Comparison of ENCODE assay signal across 10 mouse cellular contexts in the genomic region with DNA sequence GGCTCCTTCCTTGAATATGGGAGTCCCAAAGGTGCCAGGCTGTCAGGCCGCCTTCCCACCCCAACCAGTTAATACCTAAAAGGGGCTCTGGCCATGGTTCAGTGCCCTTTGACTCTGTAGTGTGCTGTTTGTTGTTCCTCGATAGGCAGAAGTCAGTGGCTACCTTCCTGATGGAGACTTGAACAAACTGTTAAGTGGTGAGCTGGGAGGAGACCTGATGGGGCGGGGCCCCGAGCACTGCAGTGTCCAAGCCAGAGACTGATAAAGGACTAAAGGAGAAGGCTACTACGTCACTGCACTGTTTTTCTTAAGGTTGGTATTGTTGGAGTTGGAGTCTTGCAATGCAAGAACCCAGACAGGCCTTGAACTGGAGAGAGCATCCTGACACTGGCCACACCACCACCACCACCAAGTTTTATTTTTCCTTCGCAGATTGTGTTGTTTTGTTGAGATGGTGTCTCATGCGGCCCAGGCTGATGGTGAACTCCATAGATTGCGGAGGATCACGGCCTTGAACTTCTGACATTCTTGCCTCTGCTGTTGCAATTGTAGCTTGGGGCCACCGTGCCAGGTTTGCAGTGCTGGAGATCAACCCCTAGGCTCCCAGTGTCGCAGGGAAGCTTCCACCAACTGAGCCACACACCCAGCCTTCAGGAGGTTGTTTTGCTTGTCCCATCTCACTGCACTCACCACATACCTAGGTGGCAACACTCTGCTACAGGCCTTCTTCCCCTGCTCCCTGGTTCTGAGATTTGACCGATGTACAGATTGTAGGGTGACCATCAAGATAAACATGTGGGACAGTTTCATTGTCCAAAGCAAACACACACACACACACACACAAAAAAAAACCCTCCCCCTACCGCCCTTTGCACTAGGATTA. TPM values are rescaled to one million over a fixed set of nuclear protein-coding genes. Genes with fewer than 3 reads are reported as not detected.
A peak's percentile ranks its signal among the peaks of the same experiment; 100 is the strongest.
DNase-seq lines count a peak whose midpoint lies in the region; ATAC-seq and TF ChIP-seq lines count a peak whose summit lies in the region.
"Had no signal": no experiment of that assay in that cellular context is flagged by ENCODE, and none has a peak within 500 bp of the region (broad histone marks: within the 10 kb centered on the region; RNA-seq: fewer than 3 reads in every experiment).

No protein-coding gene starts in this region.

- WGBS in heart, embryonic 14.5 days: 63% methylated on average over 13 of the region's 13 CpGs
- WGBS in hindbrain, embryonic 11.5 days: 64% methylated on average over 13 of the region's 13 CpGs
- 58% methylated on average over 13 of the region's 13 CpGs for WGBS in midbrain, embryonic 12.5 days

- ATAC-seq in heart, embryonic 14.5 days (ENCODE audit: insufficient number of reproducible peaks, insufficient read depth, low FRiP score, low read depth): no peak
- no peak for ATAC-seq in hindbrain, embryonic 11.5 days (ENCODE audit: low FRiP score)
- ATAC-seq in midbrain, embryonic 12.5 days (ENCODE audit: low FRiP score, low read depth): no peak
- ATAC-seq: intestine, postnatal 0 days had no signal

- DNase-seq in heart, adult 18-20 months: no peak
- peak; percentile 59 for DNase-seq in MEL (ENCODE audit: low read depth, low spot score)
- no peak for DNase-seq in hindbrain, embryonic 11.5 days (ENCODE audit: low spot score)
- DNase-seq in thymus, postnatal 14 days: no peak
- no peak for DNase-seq in embryo, embryonic 9.5 days (ENCODE audit: extremely low spot score)
- DNase-seq: lung, embryonic 14.5 days had no signal

- peak overlapping the region in 1 of 2 experiments; percentile 24; a peak in 1 of 4 replicates for H3K27ac ChIP-seq in heart, embryonic 14.5 days (replicated peaks in 1 of 2; ENCODE audit: control insufficient read depth in 1 of 2, insufficient read depth in 1 of 2, low read depth in 2 of 2, low read length in 2 of 2)
- H3K27ac ChIP-seq in MEL (ENCODE audit: control insufficient read depth, low read depth, low read length): no peak overlapping the region
- H3K27ac ChIP-seq in hindbrain, embryonic 11.5 days (ENCODE audit: low read depth, low read length): no peak overlapping the region
- no peak overlapping the region; the same call in 1 of the 2 replicates for H3K27ac ChIP-seq in midbrain, embryonic 12.5 days (replicated peaks)
- H3K27ac ChIP-seq: stomach, postnatal 0 days had no signal

- H3K79me2 ChIP-seq in MEL (ENCODE audit: control insufficient read depth, insufficient read depth, low read length, poor library complexity): peaks cover 14% of the 10 kb centered on the region

- peak overlapping the region; percentile 89; the same call in 1 of the 2 replicates for H3K4me2 ChIP-seq in heart, embryonic 14.5 days (ENCODE audit: low read length)
- H3K4me2 ChIP-seq in hindbrain, embryonic 11.5 days (replicated peaks; ENCODE audit: low read depth, low read length): peak overlapping the region; percentile 20; the same call in 1 of the 2 replicates
- H3K4me2 ChIP-seq in midbrain, embryonic 12.5 days (replicated peaks): peak overlapping the region; percentile 86

- H3K36me3 ChIP-seq in heart, embryonic 14.5 days (ENCODE audit: control insufficient read depth, insufficient read depth, low read length): no peaks in the 10 kb centered on the region; the same call in 1 of the 2 replicates
- H3K36me3 ChIP-seq in MEL (ENCODE audit: control insufficient read depth in 1 of 2, insufficient read depth in 2 of 2, low read length in 2 of 2): peaks cover 0 to 20% of the 10 kb centered on the region in 2 experiments; a peak in 2 of 4 replicates
- H3K36me3 ChIP-seq in hindbrain, embryonic 11.5 days (ENCODE audit: control insufficient read depth, insufficient read depth, low read length): no peaks in the 10 kb centered on the region
- no peaks in the 10 kb centered on the region for H3K36me3 ChIP-seq in midbrain, embryonic 12.5 days

- no peak overlapping the region for H3K4me3 ChIP-seq in heart, embryonic 14.5 days (ENCODE audit: control insufficient read depth in 1 of 2, insufficient read depth in 1 of 2, low read depth in 1 of 2, low read length in 2 of 2)
- no peak overlapping the region for H3K4me3 ChIP-seq in MEL (ENCODE audit: control insufficient read depth in 1 of 2, insufficient read depth in 1 of 2, low read depth in 2 of 2, low read length in 2 of 2)
- H3K4me3 ChIP-seq in hindbrain, embryonic 11.5 days (ENCODE audit: low read depth, low read length): no peak overlapping the region
- H3K4me3 ChIP-seq in midbrain, embryonic 12.5 days: no peak overlapping the region

- no peak for TF ChIP-seq RAD21 in MEL (IDR thresholded peaks at IDR 0.05; ENCODE audit: low read depth, low read length)

- peaks cover 13 to 31% of the 10 kb centered on the region in 2 experiments for H3K4me1 ChIP-seq in heart, embryonic 14.5 days (ENCODE audit: control insufficient read depth in 2 of 2, insufficient read depth in 2 of 2, low read length in 2 of 2)
- peaks cover 10 to 18% of the 10 kb centered on the region in 2 experiments for H3K4me1 ChIP-seq in MEL (ENCODE audit: control insufficient read depth in 1 of 2, insufficient read depth in 2 of 2, low read length in 2 of 2)
- peaks cover 10% of the 10 kb centered on the region for H3K4me1 ChIP-seq in hindbrain, embryonic 11.5 days (replicated peaks; ENCODE audit: control insufficient read depth, insufficient read depth, low read length)
- peaks cover 29% of the 10 kb centered on the region for H3K4me1 ChIP-seq in midbrain, embryonic 12.5 days

- peak overlapping the region; percentile 9; the same call in 1 of the 2 replicates for H3K9ac ChIP-seq in heart, embryonic 14.5 days (ENCODE audit: low read length)
- no peak overlapping the region for H3K9ac ChIP-seq in MEL (ENCODE audit: control insufficient read depth, low read depth, low read length, poor library complexity, severe bottlenecking)
- no peak overlapping the region for H3K9ac ChIP-seq in hindbrain, embryonic 11.5 days (ENCODE audit: low read depth, low read length)
- no peak overlapping the region for H3K9ac ChIP-seq in midbrain, embryonic 12.5 days (replicated peaks)
- H3K9ac ChIP-seq: lung, embryonic 14.5 days had no signal

- H3K27me3 ChIP-seq in heart, embryonic 14.5 days (ENCODE audit: control insufficient read depth, insufficient read depth, low read length): no peaks in the 10 kb centered on the region
- H3K27me3 ChIP-seq in MEL (ENCODE audit: control insufficient read depth in 1 of 2, insufficient read depth in 2 of 2, low read length in 2 of 2): no peaks in the 10 kb centered on the region
- H3K27me3 ChIP-seq in hindbrain, embryonic 11.5 days (ENCODE audit: control insufficient read depth, insufficient read depth, low read length): no peaks in the 10 kb centered on the region
- no peaks in the 10 kb centered on the region for H3K27me3 ChIP-seq in midbrain, embryonic 12.5 days

- no peak for TF ChIP-seq CTCF in MEL (IDR thresholded peaks at IDR 0.05 in 2 of 3, conservative IDR thresholded peaks at IDR 0.05 in 1 of 3; ENCODE audit: control insufficient read depth in 1 of 3, insufficient read depth in 1 of 3, low read depth in 2 of 3, low read length in 3 of 3, poor library complexity in 1 of 3, severe bottlenecking in 1 of 3)

- no peaks in the 10 kb centered on the region for H3K9me3 ChIP-seq in heart, embryonic 14.5 days (ENCODE audit: control insufficient read depth, low read length)
- H3K9me3 ChIP-seq in MEL (replicated peaks; ENCODE audit: insufficient read depth, low read length): no peaks in the 10 kb centered on the region
- no peaks in the 10 kb centered on the region for H3K9me3 ChIP-seq in hindbrain, embryonic 11.5 days (ENCODE audit: control insufficient read depth, low read length)
- no peaks in the 10 kb centered on the region for H3K9me3 ChIP-seq in midbrain, embryonic 12.5 days

- TF ChIP-seq POLR2A in MEL (IDR thresholded peaks at IDR 0.05; ENCODE audit: control insufficient read depth in 1 of 2, insufficient read depth in 1 of 2, low read depth in 1 of 2, low read length in 2 of 2, poor library complexity in 1 of 2): no peak

- 0 out of 4 replicates have a peak, but pooled peaks of 1 of the 2 experiments have one; percentile 22 for TF ChIP-seq EP300 in MEL (IDR thresholded peaks at IDR 0.05; ENCODE audit: low read depth in 1 of 2, low read length in 2 of 2)

TF ChIP-seq in MEL, 35 proteins besides CTCF, POLR2A, EP300 and RAD21:
- TF ChIP-seq TCF12 (IDR thresholded peaks at IDR 0.05; ENCODE audit: low read depth, low read length) (0 out of 2 replicates have a peak, but pooled peaks have one; percentile 6), ZNF384 (IDR thresholded peaks at IDR 0.05; ENCODE audit: low read depth, low read length) (no peak)
TF ChIP-seq in MEL: peak in this region for 1.

RNA-seq across cellular contexts. Expression of a gene that starts 2.2 kb away (rescaled TPM):
- 18.1 and 20.9 TPM in 2 replicates for polyA plus RNA-seq in heart, embryonic 14.5 days (2014; fragmentation: Nextera tagmentation; extraction: Ambion mirVana)
- total RNA-seq in heart, adult 18-20 months (2021): 100 to 1,000 TPM; 179 to 203 TPM
- total RNA-seq in MEL (2012; rRNA removed): 27.5 and 29.7 TPM in 2 replicates
- polyA plus RNA-seq in MEL (2012; ENCODE audit: insufficient read depth in 1 of 2, insufficient read length in 2 of 2, low read depth in 1 of 2, low replicate concordance in 2 of 2, missing spikeins in 1 of 2): 10 to 100 TPM in 1 of 2 experiments, not detected in 1; 16.2 TPM
- polyA plus RNA-seq in hindbrain, embryonic 11.5 days (2014; fragmentation: Nextera tagmentation; extraction: Ambion mirVana): 26.7 and 40.1 TPM in 2 replicates
- 41.5 and 47.9 TPM in 2 replicates for polyA plus RNA-seq in midbrain, embryonic 12.5 days (2016; fragmentation: Nextera tagmentation; extraction: Ambion mirVana)

Comparison
In these comparisons a context has a peak if more than half of its experiments do, and no peak if none do; other contexts are left out.
1. H3K4me2 ChIP-seq: peak in every context shown above with its lines; median percentile 89 in heart, embryonic 14.5 days; 86 in midbrain, embryonic 12.5 days; 20 in hindbrain, embryonic 11.5 days.